In genomic region chr3:49666516-49666915, GRCm38 (mm10) we compare ENCODE assay signal across 30 mouse cellular contexts.
"Had no signal": no experiment of that assay in that cellular context is flagged by ENCODE, and none has a peak within 500 bp of the region (broad histone marks: within the 10 kb centered on the region; RNA-seq: fewer than 3 reads in every experiment).

No protein-coding gene starts in this region.

- H3K4me3 ChIP-seq: left cerebral cortex, adult 2 months; limb, embryonic 12.5 days; limb, embryonic 13.5 days; limb, embryonic 15.5 days; liver, embryonic 12.5 days; liver, embryonic 13.5 days; liver, embryonic 15.5 days; lung, embryonic 15.5 days; megakaryocyte, embryonic 14.5 days; midbrain, embryonic 10.5 days; midbrain, embryonic 12.5 days; midbrain, embryonic 13.5 days; midbrain, embryonic 15.5 days had no signal

- H3K4me2 ChIP-seq: limb, embryonic 12.5 days; limb, embryonic 13.5 days; limb, embryonic 15.5 days; liver, embryonic 11.5 days; liver, embryonic 12.5 days; liver, embryonic 13.5 days; liver, embryonic 15.5 days; lung, embryonic 14.5 days; lung, embryonic 15.5 days; midbrain, embryonic 11.5 days; midbrain, embryonic 12.5 days; midbrain, embryonic 13.5 days; midbrain, embryonic 15.5 days had no signal

- H3K9ac ChIP-seq: limb, embryonic 12.5 days; limb, embryonic 13.5 days; limb, embryonic 15.5 days; liver, embryonic 12.5 days; liver, embryonic 13.5 days; liver, embryonic 14.5 days; liver, embryonic 15.5 days; liver, postnatal 0 days; lung, embryonic 14.5 days; lung, embryonic 15.5 days; midbrain, embryonic 12.5 days; midbrain, embryonic 13.5 days; midbrain, embryonic 15.5 days had no signal

- H3K36me3 ChIP-seq: limb, embryonic 12.5 days; limb, embryonic 13.5 days; limb, embryonic 15.5 days; liver, embryonic 12.5 days; liver, embryonic 13.5 days; liver, embryonic 15.5 days; lung, embryonic 15.5 days; midbrain, embryonic 10.5 days; midbrain, embryonic 12.5 days; midbrain, embryonic 13.5 days; midbrain, embryonic 15.5 days had no signal

- ATAC-seq: liver, embryonic 12.5 days; liver, postnatal 0 days; lung, postnatal 0 days; midbrain, embryonic 13.5 days; midbrain, embryonic 15.5 days; midbrain, embryonic 16.5 days had no signal

- H3K4me1 ChIP-seq: liver, embryonic 12.5 days; liver, embryonic 13.5 days; liver, embryonic 15.5 days; lung, embryonic 15.5 days; megakaryocyte, embryonic 14.5 days; midbrain, embryonic 10.5 days; midbrain, embryonic 12.5 days; midbrain, embryonic 13.5 days; midbrain, embryonic 15.5 days had no signal

- H3K9me3 ChIP-seq: limb, embryonic 12.5 days; limb, embryonic 13.5 days; limb, embryonic 15.5 days; liver, embryonic 12.5 days; liver, embryonic 13.5 days; liver, embryonic 15.5 days; lung, embryonic 15.5 days; megakaryocyte, embryonic 14.5 days; midbrain, embryonic 10.5 days; midbrain, embryonic 12.5 days; midbrain, embryonic 13.5 days; midbrain, embryonic 15.5 days had no signal

- DNase-seq: left cerebral cortex, postnatal 4 days; liver; liver, embryonic 13.5 days; liver, postnatal 0 days; lung, adult 18-20 months; lung, adult 2 months; lung, embryonic 14.5 days; lung, postnatal 10 days; lung, postnatal 14 days; lung, postnatal 36 days; lung, postnatal 4 days; midbrain, embryonic 14.5 days had no signal

- H3K27ac ChIP-seq: left cerebral cortex, adult 2 months; limb, embryonic 12.5 days; limb, embryonic 13.5 days; liver, embryonic 12.5 days; liver, embryonic 13.5 days; liver, embryonic 14.5 days; liver, embryonic 15.5 days; lung, embryonic 15.5 days; macrophage; midbrain, embryonic 10.5 days; midbrain, embryonic 12.5 days; midbrain, embryonic 13.5 days; midbrain, embryonic 15.5 days had no signal

- H3K27me3 ChIP-seq: limb, embryonic 12.5 days; limb, embryonic 13.5 days; limb, embryonic 15.5 days; liver, embryonic 12.5 days; liver, embryonic 13.5 days; liver, embryonic 15.5 days; lung, embryonic 15.5 days; megakaryocyte, embryonic 14.5 days; midbrain, embryonic 12.5 days; midbrain, embryonic 13.5 days; midbrain, embryonic 15.5 days had no signal
